Comparison of ENCODE assay signal across 15 mouse cellular contexts in the genomic region with DNA sequence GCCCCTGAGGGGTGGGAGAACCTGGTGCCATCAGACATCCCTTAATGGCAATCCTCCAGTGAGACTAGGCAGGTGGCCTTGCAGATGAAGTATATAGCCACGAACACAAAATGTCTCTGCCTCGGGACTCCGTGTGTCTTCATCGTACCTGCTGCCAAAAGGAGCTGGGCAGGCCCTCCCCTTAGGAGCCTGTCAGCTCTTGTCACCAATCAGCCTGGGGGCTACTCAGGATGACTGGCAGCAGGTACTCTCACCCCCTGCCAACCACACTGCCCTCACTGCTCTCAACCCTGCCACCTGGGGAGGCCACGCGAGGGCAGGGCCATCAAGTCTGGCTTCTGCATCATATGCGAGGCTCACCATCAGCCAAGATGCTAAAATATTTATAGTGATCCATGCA.
"Had no signal": no experiment of that assay in that cellular context is flagged by ENCODE, and none has a peak within 500 bp of the region (broad histone marks: within the 10 kb centered on the region; RNA-seq: fewer than 3 reads in every experiment).

No protein-coding gene starts in this region.

- H3K4me3 ChIP-seq: limb, embryonic 13.5 days; neural tube, embryonic 13.5 days had no signal

- H3K36me3 ChIP-seq: limb, embryonic 13.5 days; neural tube, embryonic 13.5 days had no signal

- H3K27me3 ChIP-seq: neural tube, embryonic 13.5 days had no signal

- DNase-seq: kidney, adult 9 months; kidney, postnatal 36 days; layer of hippocampus, adult 9-11 months; layer of hippocampus, postnatal 36 days; lung, adult 18-20 months; lung, postnatal 36 days; retina, postnatal 1 day; right cerebral cortex, postnatal 4 days; spleen, adult 18-20 months; thymus, adult 18-20 months; thymus, postnatal 14 days had no signal

- H3K9me3 ChIP-seq: limb, embryonic 13.5 days; neural tube, embryonic 13.5 days had no signal

- H3K9ac ChIP-seq: limb, embryonic 13.5 days; liver, embryonic 14.5 days; neural tube, embryonic 13.5 days had no signal

- H3K27ac ChIP-seq: kidney, postnatal 0 days; limb, embryonic 13.5 days; liver, embryonic 14.5 days; neural tube, embryonic 13.5 days had no signal

- H3K4me2 ChIP-seq: limb, embryonic 13.5 days; neural tube, embryonic 13.5 days had no signal

- H3K4me1 ChIP-seq: limb, embryonic 13.5 days had no signal
